Mouse (Mus musculus) bone marrow macrophage, adult 2 months (primary cell): ENCODE measurements around the gene Npm3.

ENCODE experiments used
- CTCF ChIP-seq: IDR thresholded peaks from 2 replicates; pipeline ENCODE4 v1.5.1; 2012; ENCODE audit warnings: low read depth, mild to moderate bottlenecking, low read length, moderate library complexity
- POLR2A ChIP-seq: IDR thresholded peaks from 2 replicates; pipeline ENCODE4 v1.6.1; 2012; ENCODE audit warnings: mild to moderate bottlenecking, low read depth, low read length, borderline replicate concordance

DNA sequence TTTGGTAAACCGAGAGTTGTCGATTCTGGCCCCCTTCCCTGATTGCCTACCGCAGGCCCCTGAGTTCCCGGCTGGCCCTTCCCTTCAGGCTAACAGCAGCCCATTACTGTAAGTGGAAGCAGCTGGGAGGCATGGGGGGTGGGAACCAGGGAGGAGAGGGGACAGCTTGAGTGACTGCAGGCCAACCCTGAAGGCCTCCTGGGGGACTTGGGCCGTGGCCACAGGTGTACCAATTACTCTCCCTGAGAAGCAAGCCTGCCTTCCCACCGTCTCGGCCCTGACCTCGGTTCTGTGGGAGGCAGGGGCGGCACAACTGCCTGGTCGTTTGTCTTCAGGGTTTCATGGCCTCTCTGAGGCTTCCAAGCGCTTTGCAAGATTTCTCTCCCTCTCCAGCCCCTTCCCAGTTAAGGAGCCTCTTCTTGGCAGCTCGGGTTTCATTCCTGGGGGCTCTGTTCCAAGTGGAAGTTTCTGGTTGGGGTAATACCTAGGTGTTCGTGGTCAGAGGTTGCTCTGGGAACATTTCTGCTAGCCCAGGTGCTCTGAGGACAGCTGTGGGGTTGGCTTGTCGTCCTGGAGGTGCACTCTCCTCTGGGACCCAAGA lies 23.6 kb downstream of the Npm3 start:
- TF ChIP-seq CTCF (no peak), POLR2A (no peak)
